Mouse (Mus musculus): ENCODE measurements around the gene Pafah1b2. TPM values are rescaled to one million over a fixed set of nuclear protein-coding genes. Genes with fewer than 3 reads are reported as not detected.

The Pafah1b2 gene
- polyA plus RNA-seq, 1 experiment, result 12.8 TPM

GRCm38 (mm10) chr9:45952890-45953289 lies 59.6 kb downstream of the Pafah1b2 start:
- Histone ChIP-seq H3K27ac (ENCODE audit: insufficient read depth, low read depth, low read length) (no peak overlapping the region), H3K4me1 (ENCODE audit: control insufficient read depth, insufficient read depth, insufficient read length, low read length) (peaks cover 6% of the 10 kb centered on the region; the same call in 1 of the 2 replicates), H3K36me3 (ENCODE audit: control insufficient read depth, insufficient read depth, low read length) (peaks cover 40% of the 10 kb centered on the region), H3K27me3 (ENCODE audit: control insufficient read depth, insufficient read depth, low read length) (no peaks in the 10 kb centered on the region), H3K4me3 (ENCODE audit: low read depth, low read length) (peak overlapping the region; percentile 84)
- WGBS, result 89% methylated on average over 7 of the region's 7 CpGs
- TF ChIP-seq POLR2A (IDR thresholded peaks at IDR 0.05; ENCODE audit: low read depth, low read length) (no peak), CTCF (IDR thresholded peaks at IDR 0.05; ENCODE audit: extremely low read depth, insufficient read length, insufficient replicate concordance, low read depth, low read length) (no peak)

GRCm38 (mm10) chr9:45952057-45952456 lies 60.4 kb downstream of the Pafah1b2 start:
- Histone ChIP-seq H3K27ac (ENCODE audit: insufficient read depth, low read depth, low read length) (no peak overlapping the region), H3K36me3 (ENCODE audit: control insufficient read depth, insufficient read depth, low read length) (peaks cover 47% of the 10 kb centered on the region), H3K4me1 (ENCODE audit: control insufficient read depth, insufficient read depth, insufficient read length, low read length) (peaks cover 6% of the 10 kb centered on the region; the same call in 1 of the 2 replicates), H3K4me3 (ENCODE audit: low read depth, low read length) (no peak overlapping the region), H3K27me3 (ENCODE audit: control insufficient read depth, insufficient read depth, low read length) (no peaks in the 10 kb centered on the region)
- WGBS, result 91% methylated on average over 4 of the region's 4 CpGs
- TF ChIP-seq POLR2A (IDR thresholded peaks at IDR 0.05; ENCODE audit: low read depth, low read length) (no peak), CTCF (IDR thresholded peaks at IDR 0.05; ENCODE audit: extremely low read depth, insufficient read length, insufficient replicate concordance, low read depth, low read length) (no peak)

GRCm38 (mm10) chr9:45946872-45947183 lies 65.7 kb downstream of the Pafah1b2 start:
- Histone ChIP-seq H3K27ac (ENCODE audit: insufficient read depth, low read depth, low read length) (no peak overlapping the region), H3K4me3 (ENCODE audit: low read depth, low read length) (no peak overlapping the region), H3K27me3 (ENCODE audit: control insufficient read depth, insufficient read depth, low read length) (no peaks in the 10 kb centered on the region), H3K4me1 (ENCODE audit: control insufficient read depth, insufficient read depth, insufficient read length, low read length) (peaks cover 4% of the 10 kb centered on the region; the same call in 1 of the 2 replicates), H3K36me3 (ENCODE audit: control insufficient read depth, insufficient read depth, low read length) (peaks cover 86% of the 10 kb centered on the region)
- WGBS, result 81% methylated on average over 10 of the region's 10 CpGs
- TF ChIP-seq POLR2A (IDR thresholded peaks at IDR 0.05; ENCODE audit: low read depth, low read length) (no peak), CTCF (IDR thresholded peaks at IDR 0.05; ENCODE audit: extremely low read depth, insufficient read length, insufficient replicate concordance, low read depth, low read length) (no peak)

- H3K36me3 ChIP-seq (ENCODE audit: control insufficient read depth, insufficient read depth, low read length), result peaks cover 87% of the 10 kb centered on the region
- WGBS, result 92% methylated on average over 16 of the region's 16 CpGs
Measured at GRCm38 (mm10) chr9:45946182-45946871, 66.2 kb downstream of the Pafah1b2 start.

GRCm38 (mm10) chr9:45945721-45946120 lies 66.8 kb downstream of the Pafah1b2 start:
- no peaks in the 10 kb centered on the region for H3K27me3 ChIP-seq (ENCODE audit: control insufficient read depth, insufficient read depth, low read length)
- TF ChIP-seq CTCF (IDR thresholded peaks at IDR 0.05; ENCODE audit: extremely low read depth, insufficient read length, insufficient replicate concordance, low read depth, low read length), result no peak
- no peak for TF ChIP-seq POLR2A (IDR thresholded peaks at IDR 0.05; ENCODE audit: low read depth, low read length)
- H3K4me1 ChIP-seq (ENCODE audit: control insufficient read depth, insufficient read depth, insufficient read length, low read length), result peaks cover 4% of the 10 kb centered on the region; the same call in 1 of the 2 replicates
- no peak overlapping the region for H3K4me3 ChIP-seq (ENCODE audit: low read depth, low read length)
- 81% methylated on average over 13 of the region's 13 CpGs for WGBS
- peaks cover 90% of the 10 kb centered on the region for H3K36me3 ChIP-seq (ENCODE audit: control insufficient read depth, insufficient read depth, low read length)
- no peak overlapping the region for H3K27ac ChIP-seq (ENCODE audit: insufficient read depth, low read depth, low read length)

More at GRCm38 (mm10) chr9:45946182-45946871, 66.2 kb downstream of the Pafah1b2 start:
- Histone ChIP-seq H3K4me1 (ENCODE audit: control insufficient read depth, insufficient read depth, insufficient read length, low read length) (peaks cover 4% of the 10 kb centered on the region; the same call in 1 of the 2 replicates), H3K27ac (ENCODE audit: insufficient read depth, low read depth, low read length) (no peak overlapping the region), H3K27me3 (ENCODE audit: control insufficient read depth, insufficient read depth, low read length) (no peaks in the 10 kb centered on the region), H3K4me3 (ENCODE audit: low read depth, low read length) (no peak overlapping the region)
- TF ChIP-seq POLR2A (IDR thresholded peaks at IDR 0.05; ENCODE audit: low read depth, low read length) (no peak), CTCF (IDR thresholded peaks at IDR 0.05; ENCODE audit: extremely low read depth, insufficient read length, insufficient replicate concordance, low read depth, low read length) (no peak)

- no peak for TF ChIP-seq CTCF (IDR thresholded peaks at IDR 0.05; ENCODE audit: extremely low read depth, insufficient read length, insufficient replicate concordance, low read depth, low read length)
- TF ChIP-seq POLR2A (IDR thresholded peaks at IDR 0.05; ENCODE audit: low read depth, low read length), result no peak
- Histone ChIP-seq H3K27ac (ENCODE audit: insufficient read depth, low read depth, low read length) (peak overlapping the region; percentile 32), H3K36me3 (ENCODE audit: control insufficient read depth, insufficient read depth, low read length) (peaks cover 83% of the 10 kb centered on the region), H3K4me1 (ENCODE audit: control insufficient read depth, insufficient read depth, insufficient read length, low read length) (peaks cover 4% of the 10 kb centered on the region; the same call in 1 of the 2 replicates), H3K27me3 (ENCODE audit: control insufficient read depth, insufficient read depth, low read length) (no peaks in the 10 kb centered on the region), H3K4me3 (ENCODE audit: low read depth, low read length) (no peak overlapping the region)
- 81% methylated on average over 13 of the region's 13 CpGs for WGBS
Measured at GRCm38 (mm10) chr9:45944506-45945400, 67.7 kb downstream of the Pafah1b2 start.
